25 mouse cellular contexts compared by ENCODE assay signal in the genomic region with DNA sequence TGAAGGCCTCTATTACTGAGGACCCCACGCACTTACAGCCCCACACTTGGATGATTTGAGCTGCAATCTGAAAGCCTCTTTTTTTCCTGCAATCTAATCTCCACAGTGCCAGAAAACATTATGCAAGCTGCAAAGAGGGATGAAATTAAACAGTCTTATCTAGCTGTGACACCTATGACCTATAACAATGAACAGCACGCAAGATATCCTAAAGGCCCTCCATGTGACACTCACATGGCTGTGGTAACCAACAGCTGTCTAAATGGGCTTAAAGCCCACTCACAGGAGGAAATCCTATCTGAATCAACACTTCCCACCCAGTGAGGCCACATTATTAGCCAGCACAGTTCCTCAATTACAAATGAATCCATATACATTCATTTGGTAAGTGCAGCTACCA. TPM values are rescaled to one million over a fixed set of nuclear protein-coding genes. Genes with fewer than 3 reads are reported as not detected.
DNase-seq lines count a peak whose midpoint lies in the region; ATAC-seq lines count a peak whose summit lies in the region.
"Had no signal": no experiment of that assay in that cellular context is flagged by ENCODE, and none has a peak within 500 bp of the region (broad histone marks: within the 10 kb centered on the region; RNA-seq: fewer than 3 reads in every experiment).

No protein-coding gene starts in this region.

- H3K4me3 ChIP-seq in heart, embryonic 13.5 days = no peak overlapping the region
- no peak overlapping the region for H3K4me3 ChIP-seq in midbrain, embryonic 13.5 days (replicated peaks)
- H3K4me3 ChIP-seq in midbrain, embryonic 10.5 days = no peak overlapping the region
- no peak overlapping the region for H3K4me3 ChIP-seq in liver, embryonic 15.5 days (replicated peaks)
- H3K4me3 ChIP-seq: embryonic facial prominence, embryonic 12.5 days; lung, embryonic 15.5 days; neural tube, embryonic 15.5 days had no signal

- H3K9ac ChIP-seq in heart, embryonic 13.5 days = no peak overlapping the region
- H3K9ac ChIP-seq in midbrain, embryonic 13.5 days (replicated peaks) = no peak overlapping the region
- H3K9ac ChIP-seq in liver, embryonic 15.5 days = no peak overlapping the region
- H3K9ac ChIP-seq: embryonic facial prominence, embryonic 12.5 days; forebrain, postnatal 0 days; hindbrain, embryonic 14.5 days; lung, embryonic 15.5 days; neural tube, embryonic 15.5 days had no signal

- no peak overlapping the region for H3K4me2 ChIP-seq in heart, embryonic 13.5 days
- no peak overlapping the region for H3K4me2 ChIP-seq in midbrain, embryonic 13.5 days (replicated peaks)
- no peak overlapping the region for H3K4me2 ChIP-seq in liver, embryonic 15.5 days
- H3K4me2 ChIP-seq: embryonic facial prominence, embryonic 12.5 days; hindbrain, embryonic 14.5 days; lung, embryonic 15.5 days; midbrain, embryonic 11.5 days; neural tube, embryonic 15.5 days had no signal

- DNase-seq in heart, adult 8-10 months (ENCODE audit: low spot score) = no peak
- no peak for DNase-seq in midbrain, embryonic 10.5 days (ENCODE audit: low spot score)
- DNase-seq in cerebellum, adult 9-11 months = no peak
- no peak for DNase-seq in thymus, postnatal 36 days
- DNase-seq in lung, adult 18-20 months = no peak
- DNase-seq: adrenal gland, postnatal 36 days; cerebellum, adult 11 months; cerebellum, postnatal 10 days; forebrain, postnatal 0 days; heart, postnatal 36 days; kidney, adult 11 months; layer of hippocampus, adult 9-11 months; lung, postnatal 36 days; right cerebral cortex, adult 18-20 months; thymus, postnatal 14 days had no signal

- H3K4me1 ChIP-seq in heart, embryonic 13.5 days = peaks cover 27% of the 10 kb centered on the region
- peaks cover 7% of the 10 kb centered on the region for H3K4me1 ChIP-seq in midbrain, embryonic 13.5 days (replicated peaks)
- peaks cover 8% of the 10 kb centered on the region for H3K4me1 ChIP-seq in midbrain, embryonic 10.5 days
- peaks cover 36% of the 10 kb centered on the region for H3K4me1 ChIP-seq in liver, embryonic 15.5 days (replicated peaks)
- H3K4me1 ChIP-seq: embryonic facial prominence, embryonic 12.5 days; neural tube, embryonic 15.5 days had no signal

- 40% methylated on average over 2 of the region's 2 CpGs for WGBS in heart, embryonic 13.5 days
- 65% methylated on average over 2 of the region's 2 CpGs for WGBS in midbrain, embryonic 13.5 days
- 95% methylated on average over 2 of the region's 2 CpGs for WGBS in midbrain, embryonic 10.5 days
- 21% methylated on average over 2 of the region's 2 CpGs for WGBS in liver, embryonic 15.5 days (ENCODE audit: insufficient replicate concordance)

- no peaks in the 10 kb centered on the region for H3K9me3 ChIP-seq in heart, embryonic 13.5 days
- no peaks in the 10 kb centered on the region for H3K9me3 ChIP-seq in midbrain, embryonic 13.5 days
- no peaks in the 10 kb centered on the region for H3K9me3 ChIP-seq in midbrain, embryonic 10.5 days (replicated peaks)
- no peaks in the 10 kb centered on the region for H3K9me3 ChIP-seq in liver, embryonic 15.5 days (replicated peaks)
- H3K9me3 ChIP-seq: embryonic facial prominence, embryonic 12.5 days; lung, embryonic 15.5 days; neural tube, embryonic 15.5 days had no signal

- ATAC-seq in heart, embryonic 13.5 days (ENCODE audit: extremely low read depth, insufficient number of reproducible peaks, low FRiP score, low TSS enrichment) = no peak
- 0 out of 2 replicates have a peak, but pooled peaks have one; percentile 43 for ATAC-seq in midbrain, embryonic 13.5 days
- no peak for ATAC-seq in liver, embryonic 15.5 days (ENCODE audit: insufficient read depth)
- ATAC-seq: CD4-positive, CD25-positive, alpha-beta regulatory T cell, adult 4 months; forebrain, postnatal 0 days; Patski had no signal

- H3K36me3 ChIP-seq in heart, embryonic 13.5 days = peaks cover 5% of the 10 kb centered on the region
- peaks cover 32% of the 10 kb centered on the region for H3K36me3 ChIP-seq in midbrain, embryonic 13.5 days
- H3K36me3 ChIP-seq in midbrain, embryonic 10.5 days = peaks cover 33% of the 10 kb centered on the region
- H3K36me3 ChIP-seq in liver, embryonic 15.5 days (replicated peaks) = peaks cover 27% of the 10 kb centered on the region
- H3K36me3 ChIP-seq: embryonic facial prominence, embryonic 12.5 days had no signal

- H3K27me3 ChIP-seq in heart, embryonic 13.5 days (replicated peaks) = no peaks in the 10 kb centered on the region
- H3K27me3 ChIP-seq in midbrain, embryonic 13.5 days = no peaks in the 10 kb centered on the region
- H3K27me3 ChIP-seq in midbrain, embryonic 10.5 days (ENCODE audit: low read depth, poor library complexity, severe bottlenecking) = no peaks in the 10 kb centered on the region
- H3K27me3 ChIP-seq in liver, embryonic 15.5 days = no peaks in the 10 kb centered on the region
- H3K27me3 ChIP-seq: embryonic facial prominence, embryonic 12.5 days; lung, embryonic 15.5 days; neural tube, embryonic 15.5 days; Patski had no signal

- 0 out of 2 replicates have a peak overlapping the region, but pooled peaks have one; percentile 12 for H3K27ac ChIP-seq in heart, embryonic 13.5 days (replicated peaks)
- no peak overlapping the region for H3K27ac ChIP-seq in midbrain, embryonic 13.5 days
- H3K27ac ChIP-seq in midbrain, embryonic 10.5 days (replicated peaks) = no peak overlapping the region
- 0 out of 2 replicates have a peak overlapping the region, but pooled peaks have one; percentile 16 for H3K27ac ChIP-seq in liver, embryonic 15.5 days (replicated peaks)
- H3K27ac ChIP-seq: embryonic facial prominence, embryonic 12.5 days; hindbrain, embryonic 14.5 days; lung, embryonic 15.5 days; neural tube, embryonic 15.5 days had no signal

RNA-seq across cellular contexts. Expression of gene C2cd5, which starts 35.9 kb away (rescaled TPM):
- 16.5 and 18.1 TPM in 2 replicates for polyA plus RNA-seq in heart, embryonic 13.5 days (2015; fragmentation: Nextera tagmentation; extraction: Ambion mirVana)
- total RNA-seq in heart, adult 8-10 months (2022) = 10 to 100 TPM; 13.3 to 15.3 (median 13.6) TPM
- 45.0 and 49.5 TPM in 2 replicates for polyA plus RNA-seq in midbrain, embryonic 13.5 days (2015; fragmentation: Nextera tagmentation; extraction: Ambion mirVana)
- 35.8 and 40.8 TPM in 2 replicates for polyA plus RNA-seq in midbrain, embryonic 10.5 days (2016; fragmentation: Nextera tagmentation; extraction: Ambion mirVana)
- 17.8 TPM in 2 replicates for polyA plus RNA-seq in liver, embryonic 15.5 days (2015; fragmentation: Nextera tagmentation; extraction: Ambion mirVana)

Comparison
In these comparisons a context has a peak if more than half of its experiments do, and no peak if none do; other contexts are left out.
1. H3K27ac ChIP-seq: peak in heart, embryonic 13.5 days (single experiment) and liver, embryonic 15.5 days (single experiment); none in midbrain, embryonic 13.5 days (single experiment) and midbrain, embryonic 10.5 days (single experiment).